Comparison of ENCODE assay signal across 16 mouse cellular contexts in genomic region chr11:5887250-5887649, GRCm38 (mm10). TPM values are rescaled to one million over a fixed set of nuclear protein-coding genes. Genes with fewer than 3 reads are reported as not detected.
DNase-seq lines count a peak whose midpoint lies in the region; ATAC-seq and TF ChIP-seq lines count a peak whose summit lies in the region.
"Had no signal": no experiment of that assay in that cellular context is flagged by ENCODE, and none has a peak within 500 bp of the region (broad histone marks: within the 10 kb centered on the region; RNA-seq: fewer than 3 reads in every experiment).

No protein-coding gene starts in this region.

- TF ChIP-seq CTCF in midbrain, postnatal 0 days (IDR thresholded peaks at IDR 0.05) = no peak
- no peak for TF ChIP-seq CTCF in hindbrain, postnatal 0 days (IDR thresholded peaks at IDR 0.05; ENCODE audit: low read depth)

- H3K4me1 ChIP-seq in forebrain, embryonic 12.5 days = peaks cover 20% of the 10 kb centered on the region
- H3K4me1 ChIP-seq in forebrain, embryonic 11.5 days (replicated peaks; ENCODE audit: control insufficient read depth, insufficient read depth, low read length) = no peaks in the 10 kb centered on the region
- H3K4me1 ChIP-seq in midbrain, embryonic 12.5 days = peaks cover 11% of the 10 kb centered on the region
- H3K4me1 ChIP-seq in midbrain, postnatal 0 days (ENCODE audit: insufficient read depth, low read length) = no peaks in the 10 kb centered on the region
- H3K4me1 ChIP-seq in hindbrain, postnatal 0 days (ENCODE audit: insufficient read depth, low read length) = peaks cover 3% of the 10 kb centered on the region

- WGBS in forebrain, embryonic 12.5 days = 9% methylated on average over 5 of the region's 5 CpGs
- WGBS in forebrain, embryonic 11.5 days = 12% methylated on average over 5 of the region's 5 CpGs
- WGBS in midbrain, embryonic 12.5 days = 9% methylated on average over 5 of the region's 5 CpGs
- WGBS in midbrain, postnatal 0 days = 24% methylated on average over 5 of the region's 5 CpGs
- 19% methylated on average over 5 of the region's 5 CpGs for WGBS in hindbrain, postnatal 0 days

- no peaks in the 10 kb centered on the region for H3K9me3 ChIP-seq in forebrain, embryonic 12.5 days
- H3K9me3 ChIP-seq in forebrain, embryonic 11.5 days (ENCODE audit: control insufficient read depth, low read length) = no peaks in the 10 kb centered on the region
- no peaks in the 10 kb centered on the region for H3K9me3 ChIP-seq in midbrain, embryonic 12.5 days
- H3K9me3 ChIP-seq in midbrain, postnatal 0 days (ENCODE audit: low read length) = no peaks in the 10 kb centered on the region
- H3K9me3 ChIP-seq in hindbrain, postnatal 0 days (ENCODE audit: low read length) = no peaks in the 10 kb centered on the region
- H3K9me3 ChIP-seq: stomach, embryonic 15.5 days had no signal

- no peaks in the 10 kb centered on the region for H3K27me3 ChIP-seq in forebrain, embryonic 12.5 days
- no peaks in the 10 kb centered on the region for H3K27me3 ChIP-seq in forebrain, embryonic 11.5 days (ENCODE audit: control insufficient read depth, insufficient read depth, low read length)
- no peaks in the 10 kb centered on the region for H3K27me3 ChIP-seq in midbrain, embryonic 12.5 days
- no peaks in the 10 kb centered on the region for H3K27me3 ChIP-seq in midbrain, postnatal 0 days (ENCODE audit: insufficient read depth, low read length)
- no peaks in the 10 kb centered on the region for H3K27me3 ChIP-seq in hindbrain, postnatal 0 days (ENCODE audit: insufficient read depth, low read length)
- H3K27me3 ChIP-seq: stomach, embryonic 15.5 days had no signal

- H3K9ac ChIP-seq in forebrain, embryonic 12.5 days = peak overlapping the region; percentile 1; the same call in 1 of the 2 replicates
- H3K9ac ChIP-seq in forebrain, embryonic 11.5 days (ENCODE audit: low read length) = no peak overlapping the region
- no peak overlapping the region; the same call in 1 of the 2 replicates for H3K9ac ChIP-seq in midbrain, embryonic 12.5 days (replicated peaks)
- no peak overlapping the region for H3K9ac ChIP-seq in midbrain, postnatal 0 days (replicated peaks; ENCODE audit: low read length, poor library complexity, severe bottlenecking)
- no peak overlapping the region for H3K9ac ChIP-seq in hindbrain, postnatal 0 days (replicated peaks; ENCODE audit: low read length)
- H3K9ac ChIP-seq: liver, embryonic 14.5 days; stomach, embryonic 15.5 days had no signal

- no peaks in the 10 kb centered on the region for H3K36me3 ChIP-seq in forebrain, embryonic 12.5 days (replicated peaks)
- no peaks in the 10 kb centered on the region for H3K36me3 ChIP-seq in forebrain, embryonic 11.5 days (ENCODE audit: control insufficient read depth, insufficient read depth, low read length)
- H3K36me3 ChIP-seq in midbrain, embryonic 12.5 days = no peaks in the 10 kb centered on the region
- H3K36me3 ChIP-seq in midbrain, postnatal 0 days (ENCODE audit: insufficient read depth, low read length) = no peaks in the 10 kb centered on the region
- no peaks in the 10 kb centered on the region for H3K36me3 ChIP-seq in hindbrain, postnatal 0 days (ENCODE audit: insufficient read depth, low read length)
- H3K36me3 ChIP-seq: stomach, embryonic 15.5 days had no signal

- ATAC-seq in forebrain, embryonic 12.5 days (ENCODE audit: low FRiP score) = no peak
- no peak for ATAC-seq in forebrain, embryonic 11.5 days (replicated peaks; ENCODE audit: low FRiP score)
- no peak for ATAC-seq in midbrain, embryonic 12.5 days (ENCODE audit: low FRiP score, low read depth)
- ATAC-seq in midbrain, postnatal 0 days (ENCODE audit: low FRiP score) = no peak
- ATAC-seq in hindbrain, postnatal 0 days = no peak

- no peak overlapping the region for H3K4me3 ChIP-seq in forebrain, embryonic 12.5 days (replicated peaks)
- no peak overlapping the region for H3K4me3 ChIP-seq in forebrain, embryonic 11.5 days (ENCODE audit: low read depth, low read length)
- no peak overlapping the region for H3K4me3 ChIP-seq in midbrain, embryonic 12.5 days
- no peak overlapping the region for H3K4me3 ChIP-seq in midbrain, postnatal 0 days (ENCODE audit: low read depth, low read length)
- no peak overlapping the region for H3K4me3 ChIP-seq in hindbrain, postnatal 0 days (ENCODE audit: low read length)
- H3K4me3 ChIP-seq: stomach, embryonic 15.5 days had no signal

- H3K27ac ChIP-seq in forebrain, embryonic 12.5 days = peak overlapping the region; percentile 56; the same call in 1 of the 2 replicates
- no peak overlapping the region for H3K27ac ChIP-seq in forebrain, embryonic 11.5 days (ENCODE audit: low read depth, low read length)
- peak overlapping the region; percentile 52; the same call in 1 of the 2 replicates for H3K27ac ChIP-seq in midbrain, embryonic 12.5 days (replicated peaks)
- H3K27ac ChIP-seq in midbrain, postnatal 0 days (ENCODE audit: low read depth, low read length) = no peak overlapping the region
- H3K27ac ChIP-seq in hindbrain, postnatal 0 days = 0 out of 2 replicates have a peak overlapping the region, but pooled peaks have one; percentile 16
- H3K27ac ChIP-seq: liver, embryonic 14.5 days had no signal

- no peak overlapping the region for H3K4me2 ChIP-seq in forebrain, embryonic 12.5 days
- no peak overlapping the region for H3K4me2 ChIP-seq in forebrain, embryonic 11.5 days (ENCODE audit: low read depth, low read length, severe bottlenecking)
- H3K4me2 ChIP-seq in midbrain, embryonic 12.5 days (replicated peaks) = 0 out of 2 replicates have a peak overlapping the region, but pooled peaks have one; percentile 5
- no peak overlapping the region for H3K4me2 ChIP-seq in midbrain, postnatal 0 days (ENCODE audit: low read depth, low read length, poor library complexity, severe bottlenecking)
- H3K4me2 ChIP-seq in hindbrain, postnatal 0 days (ENCODE audit: low read depth, low read length) = no peak overlapping the region
- H3K4me2 ChIP-seq: stomach, embryonic 15.5 days had no signal

- DNase-seq in forebrain, embryonic 11.5 days (ENCODE audit: low spot score) = no peak
- no peak for DNase-seq in midbrain, postnatal 0 days (ENCODE audit: low spot score)
- no peak for DNase-seq in hindbrain, postnatal 0 days (ENCODE audit: low spot score)
- no peak for DNase-seq in thymus, postnatal 10 days (ENCODE audit: low spot score in 2 of 2)
- DNase-seq in frontal cortex, postnatal 36 days (ENCODE audit: low spot score in 2 of 2) = no peak
- no peak for DNase-seq in kidney, postnatal 4 days
- DNase-seq: adrenal gland, adult 2 months; cerebellum, adult 11 months; gastrocnemius, postnatal 25 days; kidney, postnatal 25 days; lung, postnatal 4 days; right cerebral cortex, postnatal 25 days had no signal

RNA-seq across cellular contexts. Expression of gene Pold2, which starts 9.2 kb away (rescaled TPM):
- polyA plus RNA-seq in forebrain, embryonic 12.5 days (2016; fragmentation: Nextera tagmentation; extraction: Ambion mirVana) = 104 and 108 TPM in 2 replicates
- polyA plus RNA-seq in forebrain, embryonic 11.5 days (2014; fragmentation: Nextera tagmentation; extraction: Ambion mirVana) = 130 TPM in 2 replicates
- polyA plus RNA-seq in midbrain, embryonic 12.5 days (2016; fragmentation: Nextera tagmentation; extraction: Ambion mirVana) = 90.8 and 91.9 TPM in 2 replicates
- 21.3 and 30.3 TPM in 2 replicates for total RNA-seq in midbrain, postnatal 0 days (2014; rRNA removed)
- polyA plus RNA-seq in midbrain, postnatal 0 days (2015; fragmentation: Nextera tagmentation; extraction: Ambion mirVana) = 41.1 and 47.7 TPM in 2 replicates
- 32.9 and 36.6 TPM in 2 replicates for total RNA-seq in hindbrain, postnatal 0 days (2014; rRNA removed)
- 49.5 and 51.6 TPM in 2 replicates for polyA plus RNA-seq in hindbrain, postnatal 0 days (2015; fragmentation: Nextera tagmentation; extraction: Ambion mirVana)

RNA-seq across cellular contexts. Expression of gene Myl7, which starts 11.3 kb away (rescaled TPM):
- 0.99 and 2.0 TPM in 2 replicates for polyA plus RNA-seq in forebrain, embryonic 12.5 days (2016; fragmentation: Nextera tagmentation; extraction: Ambion mirVana)
- 0.47 and 1.3 TPM in 2 replicates for polyA plus RNA-seq in forebrain, embryonic 11.5 days (2014; fragmentation: Nextera tagmentation; extraction: Ambion mirVana)
- 1.2 and 1.4 TPM in 2 replicates for polyA plus RNA-seq in midbrain, embryonic 12.5 days (2016; fragmentation: Nextera tagmentation; extraction: Ambion mirVana)
- total RNA-seq in midbrain, postnatal 0 days (2014; rRNA removed) = not detected in 2 replicates
- 0.31 TPM in 1 of 2 replicates, not detected in the other for polyA plus RNA-seq in midbrain, postnatal 0 days (2015; fragmentation: Nextera tagmentation; extraction: Ambion mirVana)
- 0.79 TPM in 1 of 2 replicates, not detected in the other for total RNA-seq in hindbrain, postnatal 0 days (2014; rRNA removed)
- polyA plus RNA-seq in hindbrain, postnatal 0 days (2015; fragmentation: Nextera tagmentation; extraction: Ambion mirVana) = not detected in 2 replicates
- total RNA-seq: adrenal gland, adult 2 months; gastrocnemius, postnatal 25 days had no signal

RNA-seq across cellular contexts. Expression of gene Aebp1, which starts 25.5 kb away (rescaled TPM):
- 14.6 and 20.5 TPM in 2 replicates for polyA plus RNA-seq in forebrain, embryonic 12.5 days (2016; fragmentation: Nextera tagmentation; extraction: Ambion mirVana)
- polyA plus RNA-seq in forebrain, embryonic 11.5 days (2014; fragmentation: Nextera tagmentation; extraction: Ambion mirVana) = 20.4 and 24.9 TPM in 2 replicates
- 33.1 and 51.5 TPM in 2 replicates for polyA plus RNA-seq in midbrain, embryonic 12.5 days (2016; fragmentation: Nextera tagmentation; extraction: Ambion mirVana)
- 19.8 and 29.7 TPM in 2 replicates for total RNA-seq in midbrain, postnatal 0 days (2014; rRNA removed)
- polyA plus RNA-seq in midbrain, postnatal 0 days (2015; fragmentation: Nextera tagmentation; extraction: Ambion mirVana) = 25.8 and 28.9 TPM in 2 replicates
- total RNA-seq in hindbrain, postnatal 0 days (2014; rRNA removed) = 21.2 and 24.9 TPM in 2 replicates
- polyA plus RNA-seq in hindbrain, postnatal 0 days (2015; fragmentation: Nextera tagmentation; extraction: Ambion mirVana) = 30.6 and 33.3 TPM in 2 replicates

RNA-seq across cellular contexts. Expression of gene Polm, which starts 49.4 kb away (rescaled TPM):
- polyA plus RNA-seq in forebrain, embryonic 12.5 days (2016; fragmentation: Nextera tagmentation; extraction: Ambion mirVana) = 7.7 and 8.4 TPM in 2 replicates
- 8.8 and 8.9 TPM in 2 replicates for polyA plus RNA-seq in forebrain, embryonic 11.5 days (2014; fragmentation: Nextera tagmentation; extraction: Ambion mirVana)
- polyA plus RNA-seq in midbrain, embryonic 12.5 days (2016; fragmentation: Nextera tagmentation; extraction: Ambion mirVana) = 9.1 and 9.3 TPM in 2 replicates
- total RNA-seq in midbrain, postnatal 0 days (2014; rRNA removed) = 6.6 and 10.7 TPM in 2 replicates
- 5.7 and 6.2 TPM in 2 replicates for polyA plus RNA-seq in midbrain, postnatal 0 days (2015; fragmentation: Nextera tagmentation; extraction: Ambion mirVana)
- 4.9 and 14.7 TPM in 2 replicates for total RNA-seq in hindbrain, postnatal 0 days (2014; rRNA removed)
- polyA plus RNA-seq in hindbrain, postnatal 0 days (2015; fragmentation: Nextera tagmentation; extraction: Ambion mirVana) = 6.2 and 7.2 TPM in 2 replicates

Comparison
In these comparisons a context has a peak if more than half of its experiments do, and no peak if none do; other contexts are left out.
1. H3K27ac ChIP-seq: peak in forebrain, embryonic 12.5 days (single experiment), midbrain, embryonic 12.5 days (single experiment) and hindbrain, postnatal 0 days (single experiment); none in forebrain, embryonic 11.5 days (single experiment) and midbrain, postnatal 0 days (single experiment).